Mouse (Mus musculus): ENCODE data around the gene Dnmt1.

GRCm38 (mm10) chr9:20991587-20991986, 31.9 kb upstream of the Dnmt1 start:
- TF ChIP-seq CTCF (IDR thresholded peaks at IDR 0.05; ENCODE audit: low read depth, low read length): no peak
- TF ChIP-seq GATA1 (IDR thresholded peaks at IDR 0.05; ENCODE audit: borderline replicate concordance, low read length): no peak
- TF ChIP-seq TAL1 (conservative IDR thresholded peaks at IDR 0.05; ENCODE audit: low read depth, low read length): no peak
- no peak for TF ChIP-seq GATA2 (IDR thresholded peaks at IDR 0.05; ENCODE audit: borderline replicate concordance, low read depth, low read length)

Measured in G1E (cell line).